Mouse (Mus musculus) cortical plate, adult 2 months (tissue): ENCODE results near the gene Uba3. TPM values are rescaled to one million over a fixed set of nuclear protein-coding genes. Genes with fewer than 3 reads are reported as not detected.
A peak's percentile ranks its signal among the peaks of the same experiment; 100 is the strongest.

Experiments used
- H3K27ac ChIP-seq: fragments of 200-500 bp; 2 replicates; pipeline ENCODE4 v1.5.1; 2012; ENCODE audit warnings: low read length, control low read depth, inconsistent platforms; ENCODE audit not compliant: insufficient read depth
- H3K4me1 ChIP-seq: fragments of 200-500 bp; 2 replicates; pipeline ENCODE4 v1.6.1; 2011; ENCODE audit warnings: low read length; ENCODE audit not compliant: control insufficient read depth, insufficient read depth
- H3K4me3 ChIP-seq: fragments of 200-500 bp; 2 replicates; pipeline ENCODE4 v1.5.1; 2011; ENCODE audit warnings: mild to moderate bottlenecking, low read length, control low read depth; ENCODE audit not compliant: insufficient read depth
- CTCF ChIP-seq: fragments of 200-500 bp; IDR thresholded peaks from 2 replicates; pipeline ENCODE4 v1.5.1; 2011; ENCODE audit warnings: mild to moderate bottlenecking, control low read depth, low read length; ENCODE audit not compliant: insufficient read depth; ENCODE audit errors: extremely low read depth
- POLR2A ChIP-seq: fragments of 200-500 bp; IDR thresholded peaks from 2 replicates; pipeline ENCODE4 v1.6.1; 2011; ENCODE audit warnings: mild to moderate bottlenecking, low read length, control low read depth; ENCODE audit not compliant: insufficient read depth; ENCODE audit errors: extremely low read depth
- polyA plus RNA-seq: library from polyadenylated mRNA; depleted of rRNA; stranded (reverse); fragments of >200 nt; gene quantifications from 2 replicates; pipeline ENCODE4 v1.2.3, GENCODE M21; 2012

Gene Uba3
- polyA plus RNA-seq, 1 experiment = 61.2 TPM

- Histone ChIP-seq H3K4me3 (no peak overlapping the region), H3K4me1 (peaks cover 3% of the 10 kb centered on the region; the same call in 1 of the 2 replicates), H3K27ac (no peak overlapping the region)
- TF ChIP-seq POLR2A = no peak
- no peak for TF ChIP-seq CTCF
These were observed 21.8 kb upstream of the Uba3 start for GRCm38 (mm10) chr6:97227067-97227847.

- no peak for TF ChIP-seq CTCF
- TF ChIP-seq POLR2A = no peak
- Histone ChIP-seq H3K27ac (no peak overlapping the region), H3K4me1 (peaks cover 11% of the 10 kb centered on the region), H3K4me3 (no peak overlapping the region)
These were observed 20.6 kb upstream of the Uba3 start for GRCm38 (mm10) chr6:97226083-97226491.

GRCm38 (mm10) chr6:97224505-97224904 is 19.1 kb upstream of the Uba3 start:
- TF ChIP-seq POLR2A = no peak
- no peak for TF ChIP-seq CTCF
- Histone ChIP-seq H3K4me3 (no peak overlapping the region), H3K4me1 (peaks cover 13% of the 10 kb centered on the region), H3K27ac (no peak overlapping the region)

- no peak overlapping the region for H3K27ac ChIP-seq
- no peak for TF ChIP-seq POLR2A
- no peak for TF ChIP-seq CTCF
- no peak overlapping the region for H3K4me3 ChIP-seq
- peaks cover 13% of the 10 kb centered on the region for H3K4me1 ChIP-seq
These were observed 18.1 kb upstream of the Uba3 start for GRCm38 (mm10) chr6:97223566-97223965.

GRCm38 (mm10) chr6:97222931-97223467 is 17.6 kb upstream of the Uba3 start:
- H3K4me3 ChIP-seq = no peak overlapping the region
- no peak overlapping the region for H3K27ac ChIP-seq
- TF ChIP-seq CTCF = no peak
- TF ChIP-seq POLR2A = no peak
- H3K4me1 ChIP-seq = peaks cover 13% of the 10 kb centered on the region

- TF ChIP-seq POLR2A = no peak
- H3K4me1 ChIP-seq = peaks cover 13% of the 10 kb centered on the region
- no peak overlapping the region for H3K4me3 ChIP-seq
- 0 out of 2 replicates have a peak overlapping the region, but pooled peaks have one; percentile 44 for H3K27ac ChIP-seq
These were observed 16.9 kb upstream of the Uba3 start for GRCm38 (mm10) chr6:97222321-97222720.

GRCm38 (mm10) chr6:97221205-97222025 is 16.0 kb upstream of the Uba3 start:
- Histone ChIP-seq H3K4me1 (peaks cover 13% of the 10 kb centered on the region), H3K27ac (peak overlapping the region; percentile 44; the same call in 1 of the 2 replicates), H3K4me3 (no peak overlapping the region)
- TF ChIP-seq POLR2A (peak; percentile 40; the same call in 1 of the 2 replicates), CTCF (no peak)

GRCm38 (mm10) chr6:97220672-97221071 is 15.2 kb upstream of the Uba3 start:
- Histone ChIP-seq H3K4me3 (no peak overlapping the region), H3K27ac (no peak overlapping the region), H3K4me1 (peaks cover 11% of the 10 kb centered on the region)
- TF ChIP-seq CTCF = no peak
- TF ChIP-seq POLR2A = no peak

- Histone ChIP-seq H3K4me1 (peaks cover 5% of the 10 kb centered on the region), H3K27ac (no peak overlapping the region), H3K4me3 (no peak overlapping the region)
- no peak for TF ChIP-seq POLR2A
- TF ChIP-seq CTCF = no peak
These were observed 10.8 kb upstream of the Uba3 start for GRCm38 (mm10) chr6:97216154-97216821.
